Mouse (Mus musculus): ENCODE data around the gene Xrcc6.

GRCm38 (mm10) chr15:81966062-81966829 is 21.4 kb upstream of the Xrcc6 start:
- no peak for TF ChIP-seq POLR2A (IDR thresholded peaks at IDR 0.05; ENCODE audit: borderline replicate concordance, extremely low read depth, low read depth, low read length)
- TF ChIP-seq CTCF (IDR thresholded peaks at IDR 0.05; ENCODE audit: insufficient read depth, low read length), result no peak
